Mouse (Mus musculus): ENCODE data around the gene Qpct.

Gene Qpct

GRCm38 (mm10) chr17:79051606-79052005 lies at the start of gene Qpct:
TSS of gene Qpct (plus strand) at chr17:79051906.
- no peak for DNase-seq (ENCODE audit: low spot score)

- no peak for DNase-seq (ENCODE audit: low spot score)
Observed at GRCm38 (mm10) chr17:79013625-79014024, 38.1 kb upstream of the Qpct start.

GRCm38 (mm10) chr17:79014911-79015685 lies 36.6 kb upstream of the Qpct start:
- no peak for DNase-seq (ENCODE audit: low spot score)

GRCm38 (mm10) chr17:79015831-79016230 lies 35.9 kb upstream of the Qpct start:
- DNase-seq (ENCODE audit: low spot score), result no peak

DNA sequence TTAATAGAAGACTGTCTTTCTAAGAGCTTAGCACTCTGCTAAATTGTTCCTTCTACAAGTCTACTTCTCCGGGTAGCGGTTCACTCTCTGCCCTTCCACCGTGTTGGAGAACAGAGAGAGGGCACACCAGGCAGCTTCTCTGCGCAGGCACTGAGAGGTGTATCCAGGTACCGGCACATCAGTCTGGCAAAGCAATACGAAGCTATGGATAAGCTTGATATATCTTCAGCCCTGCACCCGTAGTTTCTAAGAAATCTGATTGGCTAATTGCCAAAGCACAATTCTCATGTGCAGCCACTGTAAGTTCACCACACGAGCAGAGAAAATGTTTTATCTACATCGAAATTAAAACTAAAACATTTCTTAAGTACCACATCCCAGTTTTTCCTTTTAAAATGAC lies 33.3 kb upstream of the Qpct start:
- no peak for DNase-seq (ENCODE audit: low spot score)

DNA sequence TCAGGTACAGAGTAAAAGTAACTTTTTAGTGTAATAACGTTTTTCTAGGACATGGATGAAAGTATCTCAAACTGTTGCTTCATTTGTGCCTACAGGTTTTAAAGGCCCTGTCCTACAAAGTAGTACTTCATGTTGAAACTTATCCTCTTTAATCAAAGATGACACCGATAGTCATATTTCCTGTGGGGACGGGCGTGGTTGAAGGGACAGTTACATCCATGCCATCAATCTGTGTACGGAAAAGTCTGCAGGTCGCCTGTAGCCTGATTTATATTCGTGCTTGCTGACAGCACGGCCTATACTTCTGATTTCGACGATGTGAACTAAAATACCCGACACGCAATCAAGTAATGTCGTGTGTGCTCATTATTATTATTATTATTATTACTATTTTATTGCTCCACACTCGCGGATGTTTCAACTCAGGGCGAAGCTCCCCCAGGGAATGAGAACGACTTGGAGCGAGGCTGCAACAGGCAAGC lies 31.9 kb upstream of the Qpct start:
- peak; percentile 38 for DNase-seq (ENCODE audit: low spot score)

DNA sequence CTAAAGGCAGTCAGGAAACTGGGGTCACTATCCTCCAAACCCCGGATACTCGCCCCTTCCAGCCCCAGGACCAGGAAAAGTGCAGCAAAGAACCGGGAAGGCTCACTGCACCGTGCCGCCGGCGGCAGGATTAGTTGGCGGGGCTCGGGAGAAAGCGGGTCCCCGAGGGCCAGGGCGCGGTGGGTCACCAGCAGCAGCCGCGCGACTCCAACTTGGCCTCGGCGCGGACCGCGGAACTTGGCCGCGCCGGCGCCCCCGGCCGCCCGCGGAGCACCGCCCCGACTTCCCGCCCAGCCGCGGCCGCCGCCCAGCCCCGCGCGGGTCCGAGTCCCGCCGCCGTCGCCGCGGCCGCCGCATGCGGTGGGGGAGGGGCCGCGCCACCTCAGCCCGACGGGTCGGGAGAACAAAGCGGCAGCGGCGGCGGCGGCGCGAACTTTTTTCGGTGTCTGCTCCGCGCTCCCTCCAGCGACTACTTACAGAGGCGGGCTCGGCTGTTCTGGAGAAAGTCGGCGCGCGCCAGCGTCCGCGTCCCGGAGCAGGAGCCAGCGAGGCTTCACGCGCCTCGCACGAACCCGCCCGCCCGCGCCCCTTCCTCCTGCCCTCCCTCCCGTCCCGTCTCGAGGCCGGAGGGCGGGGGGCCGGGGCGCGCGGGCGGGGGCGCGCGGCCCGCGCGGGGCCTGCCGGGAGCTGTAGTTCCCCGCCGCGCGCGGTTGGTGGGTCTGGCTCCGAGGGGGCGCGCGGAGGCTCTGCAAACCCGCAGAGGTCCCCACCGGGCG lies 31.3 kb upstream of the Qpct start, which contains the start of gene Prkd3:
Prkd3 (minus strand) TSS at position 609 of the 776 bp plus-strand sequence.
- peak; percentile 81 for DNase-seq (ENCODE audit: low spot score)

- no peak for DNase-seq (ENCODE audit: low spot score)
Observed at GRCm38 (mm10) chr17:79020984-79021335, 30.7 kb upstream of the Qpct start.

- peak; percentile 34 for DNase-seq (ENCODE audit: low spot score)
Observed at GRCm38 (mm10) chr17:79022746-79023145, 29.0 kb upstream of the Qpct start.

DNA sequence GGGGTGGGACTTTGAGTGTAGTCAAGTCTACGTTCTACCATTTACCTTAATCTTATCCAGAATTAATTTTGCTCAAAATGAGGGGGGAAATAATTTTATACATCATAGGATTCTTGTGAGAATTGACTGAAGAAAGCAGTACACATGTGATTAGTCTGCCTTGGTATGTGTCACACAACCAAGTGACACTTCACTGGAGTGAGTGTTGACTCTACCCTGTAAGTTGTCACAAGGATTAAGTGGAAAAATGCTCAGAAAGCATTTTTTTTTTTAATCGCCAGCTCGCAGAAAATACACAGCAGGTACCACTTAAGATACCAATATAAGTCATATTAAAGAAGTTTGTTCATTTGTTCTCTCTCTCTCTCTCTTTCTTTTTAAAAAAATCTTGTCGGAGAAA lies 27.2 kb upstream of the Qpct start:
- DNase-seq (ENCODE audit: low spot score), result no peak

GRCm38 (mm10) chr17:79029226-79029625 lies 22.5 kb upstream of the Qpct start:
- DNase-seq (ENCODE audit: low spot score), result no peak

GRCm38 (mm10) chr17:79031569-79031968 lies 20.1 kb upstream of the Qpct start:
- DNase-seq (ENCODE audit: low spot score), result no peak

DNA sequence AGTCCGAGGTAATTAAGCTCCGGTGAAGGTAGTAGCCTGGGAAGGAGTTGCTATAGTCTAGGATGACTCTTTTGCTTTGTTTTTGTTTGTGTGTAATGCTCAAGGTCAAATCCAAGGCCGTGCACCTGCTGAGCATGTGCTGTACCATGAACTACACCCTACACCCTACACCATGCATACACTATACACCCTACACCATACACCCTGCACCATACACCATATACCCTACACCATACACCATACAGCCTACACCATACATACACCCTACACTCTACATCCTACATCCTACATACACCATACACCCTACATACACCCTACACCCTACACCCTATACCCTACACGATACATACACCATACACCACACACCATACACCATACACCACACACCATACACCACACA lies 18.9 kb upstream of the Qpct start:
- DNase-seq (ENCODE audit: low spot score), result no peak

- no peak for DNase-seq (ENCODE audit: low spot score)
Observed at GRCm38 (mm10) chr17:79039660-79040059, 12.0 kb upstream of the Qpct start.

DNA sequence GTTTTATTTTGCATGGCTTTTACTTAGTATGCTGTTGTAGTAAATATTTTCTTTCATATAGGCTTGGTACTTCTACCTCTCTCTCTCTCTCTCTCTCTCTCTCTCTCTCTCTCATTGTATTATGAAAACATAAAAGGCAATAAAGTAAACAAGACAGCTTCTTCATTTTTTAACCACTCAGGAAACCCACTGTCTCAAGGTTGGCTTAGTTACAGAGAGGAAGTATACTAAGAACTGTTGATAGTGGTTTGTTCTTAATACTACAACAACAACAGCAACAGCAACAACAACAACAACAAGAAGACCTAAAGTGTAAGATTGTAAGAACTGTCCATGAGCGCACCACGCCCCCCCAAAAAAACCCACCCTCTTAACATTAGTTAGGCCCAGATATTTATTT lies 8.0 kb upstream of the Qpct start:
- no peak for DNase-seq (ENCODE audit: low spot score)

- DNase-seq (ENCODE audit: low spot score), result peak; percentile 73
Observed at GRCm38 (mm10) chr17:79052088-79052812, 544 bp downstream of the Qpct start.

- DNase-seq (ENCODE audit: low spot score), result no peak
Observed at GRCm38 (mm10) chr17:79058271-79058670, 6.6 kb downstream of the Qpct start.

- DNase-seq (ENCODE audit: low spot score), result no peak
Observed at GRCm38 (mm10) chr17:79060221-79060620, 8.5 kb downstream of the Qpct start.

DNA sequence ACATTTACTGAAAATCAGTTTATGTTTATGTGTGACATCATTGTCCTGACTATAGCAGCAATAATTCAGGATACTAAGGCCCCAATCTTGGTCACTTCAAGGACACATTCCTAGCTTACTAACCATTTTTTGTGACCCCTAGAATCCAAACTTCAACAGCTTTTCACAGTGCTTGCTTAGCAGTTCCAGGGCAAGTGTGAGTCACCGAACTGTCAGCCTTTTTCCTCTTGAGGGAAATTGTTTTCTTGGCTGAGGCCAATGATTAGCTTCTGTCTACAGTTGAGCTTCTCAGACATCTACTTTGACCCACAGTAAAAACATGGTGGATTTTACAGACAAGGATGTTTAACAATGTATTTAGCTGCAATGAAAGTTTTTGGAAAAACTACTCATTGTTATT lies 12.5 kb downstream of the Qpct start:
- DNase-seq (ENCODE audit: low spot score), result no peak

- no peak for DNase-seq (ENCODE audit: low spot score)
Observed at GRCm38 (mm10) chr17:79068581-79068980, 16.9 kb downstream of the Qpct start.

GRCm38 (mm10) chr17:79069019-79069418 lies 17.3 kb downstream of the Qpct start:
- peak; percentile 51 for DNase-seq (ENCODE audit: low spot score)

DNA sequence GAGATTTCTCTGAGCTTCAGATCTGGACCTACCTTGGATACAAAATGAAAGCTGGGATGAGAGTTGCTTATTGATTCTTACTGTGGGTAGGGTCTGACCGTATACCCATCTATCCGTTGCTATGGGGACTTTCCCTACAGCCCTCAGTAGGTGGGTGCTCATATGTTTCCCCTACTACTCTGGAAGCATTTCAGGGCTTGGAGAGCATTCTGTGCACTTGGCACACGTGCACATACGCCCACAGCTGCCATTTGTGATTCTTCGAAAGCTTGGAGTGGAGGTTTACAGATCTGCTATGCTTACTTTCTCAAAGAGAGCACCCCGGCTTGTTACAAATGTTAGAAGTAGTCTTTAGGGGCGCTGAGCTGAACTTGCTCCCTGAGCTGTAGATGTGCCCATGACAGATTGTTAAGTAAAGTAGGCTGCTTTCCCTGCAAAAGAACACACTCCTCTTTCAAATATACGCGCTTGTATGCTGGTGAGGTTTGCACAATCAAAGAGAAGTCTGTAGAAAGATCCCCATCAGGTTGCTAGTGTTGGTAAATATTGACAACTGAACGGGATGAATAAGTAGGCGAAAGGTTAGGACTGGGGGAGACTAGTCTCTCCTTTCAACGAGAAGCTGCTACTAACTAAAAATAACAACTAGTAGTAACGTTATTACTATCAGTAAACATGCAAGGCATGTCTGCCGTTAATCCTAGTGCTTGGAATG lies 18.2 kb downstream of the Qpct start:
- DNase-seq (ENCODE audit: low spot score), result no peak
